Mouse (Mus musculus): ENCODE measurements around the gene Eif3j1.

Eif3j1 gene

DNA sequence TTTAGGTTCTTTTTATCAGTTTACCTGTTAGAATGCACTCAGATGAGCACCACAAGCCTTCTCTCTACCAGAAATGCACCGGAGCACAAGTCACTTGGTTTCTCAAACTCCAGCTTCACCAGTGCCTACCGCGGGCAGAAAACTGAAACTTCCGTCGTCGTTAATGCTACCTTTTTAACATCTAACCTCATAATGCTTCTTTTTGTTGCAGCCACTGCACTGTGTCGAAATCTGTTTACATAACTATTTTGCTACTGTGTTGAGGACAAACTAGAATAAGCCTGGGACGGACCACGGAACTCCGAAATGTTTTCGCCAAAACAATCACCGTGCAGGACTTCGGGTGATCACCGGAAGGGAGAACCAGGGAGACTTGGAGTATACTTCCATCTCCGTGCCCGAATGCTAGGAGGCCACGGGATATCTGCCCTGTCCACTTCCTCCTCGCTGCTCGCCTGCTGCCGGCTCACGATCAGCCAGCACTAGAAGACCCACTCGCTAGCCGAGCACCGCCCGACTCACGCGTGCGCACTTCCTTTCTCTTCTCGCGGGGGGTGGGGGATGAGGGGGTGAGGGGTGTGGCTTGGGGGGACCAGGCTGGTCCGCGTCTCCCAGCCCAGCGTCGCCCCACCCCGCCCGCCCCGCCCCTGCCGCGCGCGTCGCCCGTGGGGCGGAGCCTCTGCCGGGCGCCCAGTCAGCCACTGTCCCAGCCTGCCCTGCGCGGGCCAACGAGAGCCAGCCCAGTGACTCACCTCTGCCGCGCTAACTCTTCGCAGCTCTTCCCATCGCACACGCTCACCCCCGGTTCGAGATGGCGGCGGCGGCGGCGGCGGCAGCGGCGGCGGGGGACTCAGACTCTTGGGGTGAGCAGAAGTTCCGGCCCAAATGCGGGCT lies at the start of gene Eif3j1:
Eif3j1 (plus strand) TSS at position 685 of the 894 bp plus-strand sequence.
- 1% methylated on average over 50 of the region's 67 CpGs for WGBS

DNA sequence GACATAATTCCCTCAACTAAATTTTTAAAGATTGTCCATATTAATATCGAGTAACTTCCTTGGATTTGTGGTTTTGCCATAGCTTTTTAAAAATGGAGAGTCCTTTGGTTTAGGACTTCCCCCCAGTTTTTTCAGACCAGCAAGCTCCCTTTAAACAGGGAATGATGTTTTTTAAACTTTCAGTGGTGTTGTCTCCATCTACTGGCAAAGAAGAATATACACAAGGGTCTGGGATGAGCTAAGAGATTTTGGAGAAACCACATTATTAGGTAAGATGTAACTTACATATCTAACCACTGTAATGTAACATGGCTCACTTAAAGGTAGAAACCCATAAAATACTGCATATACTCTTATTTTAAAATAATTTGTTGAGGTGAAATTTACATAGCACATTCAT lies 32.6 kb upstream of the Eif3j1 start:
- 86% methylated on average over 1 of the region's 1 CpGs for WGBS

DNA sequence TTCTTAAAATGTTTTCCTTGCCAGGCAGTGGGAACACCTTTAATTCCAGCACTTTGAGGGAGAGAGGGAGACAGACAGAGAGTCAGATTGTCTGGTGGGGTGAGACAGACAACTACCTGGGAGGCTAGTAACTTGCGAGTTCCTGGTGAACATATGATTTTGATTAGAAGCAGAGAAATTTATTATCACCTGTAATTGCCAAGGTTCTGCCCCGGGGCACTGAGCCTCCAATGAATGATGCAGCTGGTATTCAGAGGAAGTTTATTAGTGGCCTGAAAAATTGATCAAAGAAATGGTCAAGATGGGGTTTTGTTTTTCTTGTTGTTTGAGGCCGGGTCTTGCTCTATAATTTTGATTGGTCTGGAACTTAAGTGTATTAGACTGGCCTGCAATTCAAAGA lies 19.5 kb upstream of the Eif3j1 start:
- 94% methylated on average over 3 of the region's 3 CpGs for WGBS

DNA sequence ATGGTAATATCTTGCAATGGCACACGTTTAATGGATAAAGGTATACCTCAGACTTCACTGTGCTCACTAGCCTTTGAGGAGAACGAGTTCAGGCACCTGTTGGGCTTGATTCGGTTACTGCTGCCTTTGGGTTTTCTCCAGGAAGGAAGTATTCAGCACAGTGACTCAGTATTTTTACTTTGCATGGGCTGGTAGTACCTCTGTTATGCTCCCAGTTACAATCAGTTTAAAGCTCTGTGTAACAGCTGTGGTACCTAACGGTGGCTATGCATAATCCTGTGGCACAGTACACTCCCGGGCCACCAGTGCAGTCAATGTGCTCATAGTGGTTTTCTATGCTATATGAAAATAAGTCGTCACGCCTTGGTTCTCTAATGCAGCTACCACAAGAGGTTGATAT lies 16.9 kb upstream of the Eif3j1 start:
- 62% methylated on average over 7 of the region's 7 CpGs for WGBS

DNA sequence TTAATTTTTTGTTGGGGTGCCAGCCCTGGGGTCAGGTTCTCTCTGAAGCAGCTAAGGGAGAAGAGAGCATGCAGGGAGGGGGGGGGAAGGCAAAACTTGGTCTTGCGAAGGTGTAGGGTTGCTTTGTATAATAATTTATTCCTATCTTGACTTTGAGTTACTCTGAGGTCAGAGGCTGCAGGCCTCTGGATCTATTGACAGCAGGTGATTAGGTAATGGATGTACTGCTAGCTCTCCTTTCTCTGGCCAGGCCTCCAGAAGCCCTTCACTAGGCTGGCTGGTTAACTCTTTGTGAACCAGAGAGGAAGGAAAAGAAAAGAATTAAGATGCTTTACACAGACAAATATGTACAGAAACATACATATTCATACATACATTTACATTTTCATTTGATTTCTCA lies 9.6 kb upstream of the Eif3j1 start:
- WGBS = 83% methylated on average over 1 of the region's 1 CpGs

DNA sequence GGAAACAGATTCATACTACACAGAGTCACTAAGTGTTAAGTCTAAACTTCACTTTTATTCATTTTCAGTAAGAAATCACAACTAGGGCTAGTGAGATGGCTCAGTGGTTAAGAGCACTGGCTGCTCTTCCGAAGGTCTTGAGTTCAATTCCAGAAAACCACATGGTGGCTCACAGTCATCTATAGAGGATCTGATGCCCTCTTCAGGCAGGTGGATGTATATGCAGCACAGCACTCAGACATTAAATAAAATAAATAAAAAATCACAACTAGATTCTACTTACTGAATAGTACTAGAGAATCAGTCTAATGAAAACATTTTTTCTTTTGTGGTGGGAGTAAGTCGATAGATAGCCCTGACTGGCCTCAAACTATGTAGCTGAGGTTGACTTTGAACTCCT lies 6.1 kb upstream of the Eif3j1 start:
- WGBS = 76% methylated on average over 2 of the region's 2 CpGs

DNA sequence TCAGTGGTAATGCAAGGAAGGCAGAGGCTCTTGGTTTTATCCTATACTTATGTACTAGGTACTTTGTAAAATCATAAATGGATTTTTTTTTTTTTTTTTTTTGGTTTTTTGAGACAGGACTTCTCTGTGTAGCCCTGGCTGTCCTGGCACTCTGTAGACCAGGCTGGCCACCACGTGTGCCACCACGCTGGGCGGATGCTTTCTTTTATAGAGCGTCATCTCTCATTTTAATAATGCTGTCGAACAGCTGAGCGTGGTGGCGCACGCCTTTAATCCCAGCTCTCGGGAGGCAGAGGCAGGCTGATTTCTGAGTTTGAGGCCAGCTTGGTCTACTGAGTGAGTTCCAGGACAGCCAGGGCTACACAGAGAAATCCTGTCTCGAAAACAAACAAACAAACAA lies 1.3 kb upstream of the Eif3j1 start:
- WGBS = 94% methylated on average over 10 of the region's 10 CpGs

DNA sequence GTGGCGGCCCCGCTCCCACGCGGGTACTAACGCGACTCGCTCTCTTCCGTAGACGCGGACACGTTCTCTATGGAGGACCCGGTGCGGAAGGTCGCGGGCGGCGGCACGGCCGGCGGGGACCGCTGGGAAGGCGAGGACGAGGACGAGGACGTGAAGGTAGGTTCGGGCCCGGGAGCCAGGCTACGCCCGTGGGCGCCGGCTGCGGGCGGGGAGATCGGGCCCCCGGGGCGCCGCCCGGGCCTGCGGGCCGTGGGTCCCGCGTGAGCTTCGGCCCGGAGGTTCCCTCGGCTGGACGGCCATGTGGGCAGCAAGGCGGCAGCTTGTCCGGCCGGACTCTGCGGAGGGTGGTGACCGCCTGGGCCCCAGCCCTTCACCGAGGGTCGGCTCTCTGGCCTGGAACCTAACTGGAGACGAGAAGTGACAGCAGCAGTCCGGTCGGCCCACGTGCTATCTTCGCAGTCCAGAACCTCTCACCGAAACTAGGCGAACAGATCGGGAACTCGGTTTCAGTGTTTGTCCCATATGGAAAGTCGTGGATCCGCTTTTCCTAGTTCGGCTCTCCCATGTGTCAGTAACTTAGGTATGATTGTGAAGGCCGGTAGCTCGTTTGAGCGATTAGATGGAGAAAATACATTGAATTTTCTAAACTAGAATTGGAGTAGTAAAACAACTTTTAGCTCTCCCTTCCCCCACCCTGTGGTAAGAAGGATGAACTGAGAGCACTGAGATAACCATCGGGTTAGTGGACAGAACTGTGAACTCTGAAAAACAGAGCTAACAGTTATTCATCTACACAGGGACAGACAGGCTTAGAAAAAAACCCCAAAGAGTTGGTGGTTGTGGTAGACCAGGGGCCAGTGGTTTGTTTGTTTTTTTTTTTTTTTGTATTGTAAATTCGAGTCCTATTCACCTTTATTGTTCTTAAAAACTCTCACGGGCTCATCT lies 682 bp downstream of the Eif3j1 start:
- WGBS = under 1% methylated on average over 71 of the region's 71 CpGs

DNA sequence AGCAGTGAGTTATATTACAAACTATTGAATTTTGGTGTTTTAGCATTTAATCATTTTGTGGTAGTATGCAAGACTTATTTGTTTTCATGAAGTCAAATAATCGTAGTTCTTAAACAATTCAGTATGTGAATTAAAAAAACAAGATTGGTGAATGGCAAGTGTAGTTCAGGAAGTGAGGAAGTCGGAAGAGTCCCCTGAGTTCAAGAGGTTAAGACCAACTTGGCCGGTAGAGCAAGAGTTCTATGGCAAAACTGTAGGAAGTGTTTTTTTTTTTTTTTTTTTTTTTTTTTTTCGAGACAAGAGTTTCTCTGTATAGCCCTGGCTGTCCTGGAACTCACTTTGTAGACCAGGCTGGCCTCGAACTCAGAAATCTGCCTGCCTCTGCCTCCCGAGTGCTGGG lies 3.6 kb downstream of the Eif3j1 start:
- 72% methylated on average over 6 of the region's 6 CpGs for WGBS

DNA sequence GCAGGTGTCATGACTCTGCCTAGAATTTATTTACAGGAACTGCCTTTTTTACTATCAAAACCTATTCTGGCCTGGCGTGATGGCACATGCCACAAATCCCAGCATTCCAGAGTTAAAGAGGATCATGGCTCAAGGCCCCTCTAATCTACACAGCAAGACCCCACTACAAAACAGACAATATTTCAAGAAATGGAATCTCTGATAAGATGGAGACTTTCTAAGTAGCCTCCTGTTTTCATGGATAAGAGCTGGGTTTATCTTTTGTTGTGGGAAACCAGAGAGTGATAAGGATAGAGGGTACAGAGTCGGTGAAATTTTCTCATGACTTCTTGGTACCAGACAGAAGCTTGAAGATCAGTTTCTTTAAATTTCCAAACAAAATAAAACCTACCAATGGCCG lies 7.7 kb downstream of the Eif3j1 start:
- 94% methylated on average over 3 of the region's 3 CpGs for WGBS

DNA sequence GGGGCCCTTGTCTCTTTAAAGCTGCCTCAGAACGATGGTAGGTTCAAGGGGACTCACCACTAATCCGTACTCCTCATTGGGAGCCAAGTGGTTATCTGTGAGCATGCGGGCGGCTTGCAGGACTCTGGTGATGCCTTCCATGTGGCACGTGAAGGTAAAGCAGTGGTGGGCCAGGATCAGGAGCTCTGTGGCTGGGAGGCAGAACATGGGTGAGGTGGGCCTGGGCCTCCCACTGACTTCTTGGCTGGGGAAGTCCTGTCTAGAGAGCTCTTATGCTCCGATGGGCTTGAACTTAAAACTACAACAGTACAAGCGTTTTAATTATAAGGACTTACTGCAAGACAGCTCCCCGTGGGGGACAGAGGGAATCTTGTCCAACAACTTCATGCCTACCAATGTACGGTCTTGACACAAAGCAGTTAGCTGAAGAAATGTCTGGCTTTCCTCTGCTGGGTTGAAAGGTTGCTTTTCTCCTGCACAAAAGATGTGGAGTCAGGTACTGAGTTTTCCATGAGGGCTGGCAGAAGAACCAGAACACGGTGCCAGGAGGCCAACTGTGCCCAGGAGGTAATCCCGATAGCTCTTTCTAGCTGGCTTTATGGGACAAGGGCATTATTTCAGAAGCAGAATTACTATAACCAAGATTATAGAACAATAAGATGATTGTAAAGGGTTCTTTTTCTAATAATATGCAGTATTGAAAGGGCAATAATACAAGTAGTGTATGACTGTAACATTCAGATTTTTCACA lies 31.2 kb downstream of the Eif3j1 start:
- 77% methylated on average over 11 of the region's 11 CpGs for WGBS

DNA sequence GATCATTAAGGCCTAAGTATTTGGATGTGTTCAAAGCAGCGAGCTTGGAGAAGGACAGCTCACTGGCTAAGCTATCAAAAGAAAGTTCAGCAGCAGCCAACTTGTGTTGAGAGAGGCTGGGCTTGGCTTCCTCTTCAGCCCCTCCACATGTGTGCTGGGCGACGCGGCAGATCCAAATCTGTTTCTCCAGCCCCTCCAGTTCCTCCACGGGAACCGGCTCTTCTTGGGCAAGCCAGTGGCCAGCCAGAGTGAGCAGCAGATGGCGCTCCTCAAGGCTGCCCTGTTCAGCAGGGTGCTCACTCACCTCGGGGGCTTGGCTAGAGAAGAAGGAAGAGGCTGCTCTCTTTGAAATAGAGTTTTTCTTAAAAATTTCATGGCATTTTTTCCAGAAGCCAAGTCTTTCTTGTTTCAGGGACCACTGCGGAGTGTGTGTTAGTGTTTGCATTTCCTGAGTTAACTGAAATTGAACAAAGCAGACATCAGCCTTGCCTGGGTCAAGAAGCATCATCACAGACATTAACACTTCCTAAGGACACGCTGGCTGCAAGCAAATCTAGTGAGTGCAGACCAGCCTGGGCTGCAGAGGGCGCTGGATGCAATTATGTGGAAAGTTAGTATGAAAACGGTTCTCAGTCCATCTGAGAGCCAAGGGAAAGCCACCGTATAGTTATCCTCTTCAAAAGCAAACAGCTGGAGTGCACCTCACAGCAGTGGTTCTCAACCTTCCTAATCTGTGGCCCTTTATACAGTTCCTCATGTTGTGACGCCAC lies 37.0 kb downstream of the Eif3j1 start:
- 43% methylated on average over 14 of the region's 14 CpGs for WGBS

DNA sequence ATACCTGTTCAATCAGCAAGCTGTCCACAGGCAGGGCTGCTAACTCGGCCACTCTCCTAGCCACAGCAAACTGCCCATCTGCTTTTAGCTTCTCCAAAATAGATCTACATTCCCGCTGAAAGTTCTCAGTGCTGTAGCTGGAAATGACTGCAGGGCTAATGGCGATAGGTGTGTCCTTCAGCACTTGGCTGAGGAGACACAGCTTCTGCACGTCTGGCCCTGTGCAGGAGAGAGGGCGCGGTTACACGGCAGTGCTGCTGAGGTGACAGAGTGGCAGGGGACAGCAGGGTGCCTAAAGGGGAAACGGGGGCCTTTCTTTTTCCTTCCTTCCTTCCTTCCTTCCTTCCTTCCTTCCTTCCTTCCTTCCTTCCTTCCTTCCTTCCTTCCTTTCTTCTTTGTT lies 37.9 kb downstream of the Eif3j1 start:
- WGBS = 85% methylated on average over 8 of the region's 8 CpGs

DNA sequence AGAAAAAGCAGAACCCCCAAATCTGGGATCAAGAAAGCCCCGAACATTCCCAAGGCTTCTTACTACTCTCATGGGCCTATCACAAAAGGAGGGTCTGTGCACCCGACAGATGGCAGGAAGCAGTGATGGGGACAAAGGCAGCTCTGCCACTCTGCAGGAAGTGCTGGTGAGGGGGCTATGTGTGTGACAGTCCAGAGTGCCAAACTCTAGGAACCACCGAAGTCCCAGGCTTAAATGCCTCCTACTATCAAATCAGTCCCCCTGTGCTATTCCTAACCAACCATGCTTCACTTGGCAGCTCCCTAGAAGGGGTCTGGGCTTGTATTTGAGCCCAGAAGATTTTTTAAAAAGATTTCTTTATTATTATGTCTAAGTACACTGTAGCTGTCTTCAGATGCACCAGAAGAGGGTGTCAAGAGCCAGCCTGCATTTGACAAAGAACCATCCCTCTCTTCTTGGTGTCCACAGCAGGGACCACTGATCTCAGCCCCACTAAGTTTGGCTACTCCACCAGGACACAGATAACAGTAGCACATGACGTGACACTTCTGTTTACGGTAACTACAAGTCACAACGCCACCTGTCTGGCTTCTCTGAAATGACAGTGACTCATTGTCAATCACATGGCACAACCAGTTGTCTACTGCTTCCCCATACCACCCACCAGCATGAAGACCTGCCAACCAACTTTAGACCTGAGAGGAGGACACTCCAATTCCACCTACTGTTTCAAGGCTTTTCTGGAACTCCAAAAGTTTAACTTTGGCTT lies 41.0 kb downstream of the Eif3j1 start:
- WGBS = 58% methylated on average over 6 of the region's 6 CpGs

DNA sequence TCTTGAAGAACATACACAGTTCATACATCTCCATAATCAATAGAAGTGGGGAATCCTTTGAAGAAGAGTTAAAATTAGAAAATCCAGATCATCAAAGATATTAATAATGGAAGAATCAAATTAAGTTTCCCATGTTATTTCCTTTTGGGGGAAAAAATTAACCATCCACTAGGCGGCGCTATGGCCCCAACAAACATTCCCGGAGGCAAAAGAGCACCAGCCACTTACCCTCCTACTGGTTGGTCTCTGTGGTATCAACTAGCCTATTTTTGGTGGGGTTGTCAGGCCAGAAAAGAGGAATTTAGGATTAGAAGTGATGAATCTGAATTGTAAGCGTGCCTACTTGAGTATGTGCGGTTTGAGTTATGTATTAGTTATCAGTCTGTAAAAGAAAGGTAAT lies 41.6 kb downstream of the Eif3j1 start:
- WGBS = 42% methylated on average over 5 of the region's 5 CpGs

DNA sequence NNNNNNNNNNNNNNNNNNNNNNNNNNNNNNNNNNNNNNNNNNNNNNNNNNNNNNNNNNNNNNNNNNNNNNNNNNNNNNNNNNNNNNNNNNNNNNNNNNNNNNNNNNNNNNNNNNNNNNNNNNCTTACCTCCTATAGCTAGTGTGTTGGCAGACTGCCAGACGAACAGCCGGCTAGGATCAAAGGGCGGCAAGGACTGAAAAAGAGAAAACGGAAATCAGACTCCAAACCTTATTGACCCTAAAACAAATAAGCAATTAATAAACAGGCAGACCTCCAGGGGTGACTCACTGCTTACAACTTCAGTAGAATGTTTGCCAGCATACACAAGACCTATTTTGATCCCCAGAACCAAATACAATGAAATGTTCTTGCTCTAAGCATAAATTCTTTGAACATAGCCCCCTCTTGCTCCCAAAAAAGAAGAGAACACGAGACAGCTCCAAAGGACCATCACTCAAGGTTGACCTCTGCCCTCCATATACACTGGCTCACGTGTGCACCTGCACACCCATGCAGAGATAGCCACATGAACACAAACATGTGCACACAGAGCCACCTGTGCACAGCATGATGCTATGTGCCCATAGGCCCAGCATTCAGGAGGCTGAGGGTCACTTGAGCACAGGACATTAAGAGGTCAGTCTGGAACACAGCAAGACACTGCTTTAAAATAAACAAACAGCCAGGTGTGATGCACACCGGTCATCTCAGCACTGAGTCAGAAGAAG lies 53.5 kb downstream of the Eif3j1 start:
- WGBS = 46% methylated on average over 7 of the region's 7 CpGs

DNA sequence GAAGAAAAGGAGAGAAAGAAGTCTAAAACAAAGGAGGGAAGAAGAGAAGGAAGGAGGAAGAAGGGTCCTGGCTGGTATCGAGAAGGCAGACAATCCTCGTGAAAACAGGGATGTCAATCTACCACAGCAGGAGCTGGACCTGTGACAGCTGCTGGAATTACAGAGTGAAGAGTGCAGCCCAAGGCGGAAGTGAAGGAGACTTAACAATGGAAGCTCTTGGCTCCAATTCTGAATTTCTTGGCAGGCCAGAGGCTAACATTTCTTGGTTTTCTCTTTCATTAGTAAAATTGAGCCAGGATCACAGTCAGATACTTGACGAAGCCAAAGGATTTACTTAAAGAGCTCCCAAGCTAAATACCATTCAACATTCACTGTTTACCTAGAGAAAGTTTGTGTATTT lies 58.1 kb downstream of the Eif3j1 start:
- 54% methylated on average over 4 of the region's 4 CpGs for WGBS

DNA sequence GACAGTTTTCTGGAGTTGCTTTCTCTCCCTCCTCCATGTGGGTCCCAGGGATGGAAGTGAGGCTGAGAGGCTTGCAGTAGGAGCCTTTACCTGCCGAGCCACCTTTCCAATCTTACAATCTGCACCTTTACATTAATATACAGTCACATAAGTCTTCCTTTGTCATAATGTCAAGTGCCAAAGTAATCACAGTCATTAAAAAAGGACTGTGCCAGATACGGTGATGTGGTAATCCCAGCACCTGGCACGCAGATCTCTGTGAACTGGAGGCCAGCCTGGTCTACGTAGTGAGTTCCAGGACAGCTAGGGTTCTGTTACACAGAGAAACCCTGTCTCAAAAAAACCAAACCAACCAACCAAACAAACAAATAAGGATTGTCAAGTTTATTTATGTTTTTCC lies 65.5 kb downstream of the Eif3j1 start:
- WGBS = 91% methylated on average over 4 of the region's 4 CpGs

DNA sequence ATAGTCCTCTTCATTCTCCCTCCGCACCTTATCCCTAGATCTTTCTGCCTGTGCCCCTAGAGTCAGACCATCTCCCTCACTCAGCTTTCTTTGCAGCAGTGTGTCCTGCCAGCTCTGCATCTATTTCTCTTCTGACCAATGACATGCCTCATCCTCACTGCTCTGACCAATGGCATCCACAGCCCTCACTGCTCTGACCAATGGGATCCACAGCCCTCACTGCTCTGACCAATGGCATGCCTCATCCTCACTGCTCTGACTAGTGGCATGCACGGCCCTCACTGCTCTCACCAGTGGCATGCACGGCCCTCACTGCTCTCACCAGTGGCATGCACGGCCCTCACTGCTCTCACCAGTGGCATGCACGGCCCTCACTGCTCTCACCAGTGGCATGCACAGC lies 69.3 kb downstream of the Eif3j1 start:
- 89% methylated on average over 5 of the region's 5 CpGs for WGBS

All from cerebral cortex, adult 2 months (tissue).